Mouse (Mus musculus): ENCODE data around the gene Gstm4.

DNA sequence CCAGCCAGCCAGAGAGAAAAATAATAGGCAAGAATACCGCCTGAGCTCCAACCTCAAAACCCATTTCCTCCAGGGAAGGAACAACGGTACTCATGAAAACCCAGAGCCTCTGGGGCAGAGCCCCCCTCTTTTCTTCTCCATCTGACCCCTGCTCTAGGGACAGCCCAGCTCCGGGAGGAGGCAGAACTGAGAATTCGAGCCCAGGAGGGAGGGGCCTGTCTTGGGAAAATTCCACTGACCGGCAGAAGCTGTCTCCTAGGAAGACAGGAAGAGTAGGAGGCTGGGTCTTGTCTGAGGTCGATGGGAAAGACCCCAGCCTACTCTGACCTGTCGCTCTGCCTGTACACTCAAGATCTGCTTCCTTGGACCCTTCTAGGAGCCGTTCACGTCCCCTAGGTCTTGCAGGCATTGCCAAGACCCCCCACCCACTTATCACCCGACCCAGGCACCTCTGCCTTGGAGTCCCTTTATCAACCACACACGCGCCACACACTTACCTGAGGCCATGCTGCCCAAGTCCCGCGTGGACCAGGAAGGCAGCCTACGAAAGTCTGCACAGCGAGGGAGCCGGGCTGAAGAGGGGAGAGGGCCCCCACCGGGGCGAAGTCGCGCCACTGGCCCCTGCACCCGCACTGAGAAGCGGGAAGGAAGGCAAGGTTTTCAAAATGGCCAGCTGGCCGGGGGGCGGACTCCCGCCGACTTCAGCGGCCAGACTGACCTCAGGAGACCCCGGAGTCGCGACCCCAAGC, 41.2 kb upstream of the Gstm4 start:
- TF ChIP-seq POLR2A (IDR thresholded peaks at IDR 0.05; ENCODE audit: extremely low read depth, insufficient read depth, low read length) = no peak
- TF ChIP-seq CTCF (IDR thresholded peaks at IDR 0.05; ENCODE audit: extremely low read depth, insufficient read depth, low read length) = no peak

Measured in cortical plate, adult 2 months (tissue).